Mouse (Mus musculus): ENCODE measurements around the gene Selenom. TPM values are rescaled to one million over a fixed set of nuclear protein-coding genes. Genes with fewer than 3 reads are reported as not detected.

The Selenom gene
- polyA plus RNA-seq (2016; fragmentation: Nextera tagmentation; extraction: Ambion mirVana), result 78.0 and 83.6 TPM in 2 replicates

DNA sequence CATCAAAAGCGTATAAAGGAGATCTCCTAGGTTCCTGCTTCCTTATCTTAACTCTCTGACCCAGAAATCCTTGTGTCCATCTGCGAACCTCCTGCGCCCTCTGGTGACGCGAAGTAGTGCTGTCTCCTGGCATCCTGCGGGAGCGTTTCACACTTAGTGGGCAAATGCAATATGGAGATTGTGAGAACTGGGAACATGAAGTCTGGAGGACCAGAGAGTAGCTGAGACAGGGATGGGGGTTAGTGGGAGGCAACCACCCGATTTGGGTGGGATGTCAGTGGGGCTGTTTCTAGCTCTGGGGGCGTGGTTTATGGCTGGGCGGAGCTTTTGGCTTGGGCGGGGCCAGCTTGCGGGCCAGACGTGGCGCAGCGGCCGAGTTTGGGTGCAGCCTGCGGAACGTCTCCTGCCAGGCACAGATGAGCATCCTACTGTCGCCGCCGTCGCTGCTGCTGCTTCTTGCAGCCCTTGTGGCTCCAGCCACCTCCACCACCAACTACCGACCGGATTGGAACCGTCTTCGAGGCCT is at the start of gene Selenom:
Selenom (plus strand) TSS at position 156 of the 526 bp plus-strand sequence.
- Histone ChIP-seq H3K9ac (peak within 1 kb of the TSS; percentile 48), H3K4me3 (peak within 1 kb of the TSS; percentile 44), H3K27ac (no peak within 1 kb of the TSS), H3K9me3 (replicated peaks) (no peaks in the 10 kb centered on the region), H3K36me3 (no peaks in the 10 kb centered on the region), H3K4me2 (replicated peaks) (peak within 1 kb of the TSS; percentile 63), H3K4me1 (peaks cover 27% of the 10 kb centered on the region), H3K27me3 (peaks cover 38% of the 10 kb centered on the region)
- peak; percentile 79 for ATAC-seq (ENCODE audit: low FRiP score)
- 0% methylated on average over 26 of the region's 26 CpGs for WGBS

GRCm38 (mm10) chr11:3471448-3471850 is 43.0 kb upstream of the Selenom start:
- no peak overlapping the region for H3K4me3 ChIP-seq
- H3K27me3 ChIP-seq, result no peaks in the 10 kb centered on the region
- H3K4me1 ChIP-seq, result no peaks in the 10 kb centered on the region
- no peak overlapping the region for H3K9ac ChIP-seq
- 28% methylated on average over 11 of the region's 11 CpGs for WGBS
- H3K9me3 ChIP-seq (replicated peaks), result no peaks in the 10 kb centered on the region
- no peak for ATAC-seq (ENCODE audit: low FRiP score)
- no peak overlapping the region for H3K4me2 ChIP-seq (replicated peaks)
- H3K36me3 ChIP-seq, result no peaks in the 10 kb centered on the region
- no peak overlapping the region for H3K27ac ChIP-seq

GRCm38 (mm10) chr11:3472484-3472883 is 42.0 kb upstream of the Selenom start:
- Histone ChIP-seq H3K4me1 (no peaks in the 10 kb centered on the region), H3K4me3 (no peak overlapping the region), H3K36me3 (no peaks in the 10 kb centered on the region), H3K27me3 (no peaks in the 10 kb centered on the region), H3K9me3 (replicated peaks) (no peaks in the 10 kb centered on the region), H3K27ac (no peak overlapping the region), H3K4me2 (replicated peaks) (no peak overlapping the region), H3K9ac (no peak overlapping the region)
- ATAC-seq (ENCODE audit: low FRiP score), result peak; percentile 63; the same call in 1 of the 2 replicates
- 25% methylated on average over 1 of the region's 1 CpGs for WGBS

DNA sequence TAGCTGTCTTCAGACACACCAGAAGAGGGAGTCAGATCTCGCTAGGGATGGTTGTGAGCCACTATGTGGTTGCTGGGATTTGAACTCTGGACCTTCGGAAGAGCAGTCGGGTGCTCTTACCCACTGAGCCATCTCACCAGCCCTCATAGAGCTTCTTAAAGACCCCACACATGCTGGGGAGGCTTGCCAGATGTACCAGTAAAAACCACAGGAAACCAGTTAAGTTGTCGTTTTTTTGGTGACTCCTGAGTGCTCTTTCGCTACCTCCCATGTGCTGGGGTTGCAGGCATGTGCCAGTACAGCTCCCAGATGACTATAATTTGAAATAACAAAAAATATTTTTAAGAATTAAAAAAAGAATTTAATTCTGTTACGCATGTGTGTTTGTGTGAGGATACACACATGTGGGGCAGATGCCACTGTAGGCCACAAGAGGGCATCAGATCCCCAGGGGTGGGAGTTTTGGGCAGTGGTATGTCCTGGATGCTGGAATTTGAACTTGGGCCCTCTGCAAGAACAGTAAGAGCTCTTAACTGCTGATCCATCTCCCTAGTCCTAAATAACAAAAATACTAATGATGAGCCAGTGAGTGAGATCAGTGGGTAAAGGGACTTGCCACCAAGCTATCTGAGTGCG is 39.9 kb upstream of the Selenom start:
- no peak for ATAC-seq (ENCODE audit: low FRiP score)
- no peak overlapping the region for H3K4me2 ChIP-seq (replicated peaks)
- no peak overlapping the region for H3K4me3 ChIP-seq
- H3K27ac ChIP-seq, result no peak overlapping the region
- no peaks in the 10 kb centered on the region for H3K36me3 ChIP-seq
- no peaks in the 10 kb centered on the region for H3K4me1 ChIP-seq
- no peaks in the 10 kb centered on the region for H3K27me3 ChIP-seq
- WGBS, result 88% methylated on average over 7 of the region's 7 CpGs
- no peak overlapping the region for H3K9ac ChIP-seq
- no peaks in the 10 kb centered on the region for H3K9me3 ChIP-seq (replicated peaks)

GRCm38 (mm10) chr11:3475489-3475888 is 39.0 kb upstream of the Selenom start:
- Histone ChIP-seq H3K9ac (no peak overlapping the region), H3K4me2 (replicated peaks) (no peak overlapping the region), H3K9me3 (replicated peaks) (no peaks in the 10 kb centered on the region), H3K4me3 (no peak overlapping the region), H3K4me1 (no peaks in the 10 kb centered on the region), H3K36me3 (no peaks in the 10 kb centered on the region), H3K27me3 (no peaks in the 10 kb centered on the region), H3K27ac (no peak overlapping the region)
- ATAC-seq (ENCODE audit: low FRiP score), result no peak

DNA sequence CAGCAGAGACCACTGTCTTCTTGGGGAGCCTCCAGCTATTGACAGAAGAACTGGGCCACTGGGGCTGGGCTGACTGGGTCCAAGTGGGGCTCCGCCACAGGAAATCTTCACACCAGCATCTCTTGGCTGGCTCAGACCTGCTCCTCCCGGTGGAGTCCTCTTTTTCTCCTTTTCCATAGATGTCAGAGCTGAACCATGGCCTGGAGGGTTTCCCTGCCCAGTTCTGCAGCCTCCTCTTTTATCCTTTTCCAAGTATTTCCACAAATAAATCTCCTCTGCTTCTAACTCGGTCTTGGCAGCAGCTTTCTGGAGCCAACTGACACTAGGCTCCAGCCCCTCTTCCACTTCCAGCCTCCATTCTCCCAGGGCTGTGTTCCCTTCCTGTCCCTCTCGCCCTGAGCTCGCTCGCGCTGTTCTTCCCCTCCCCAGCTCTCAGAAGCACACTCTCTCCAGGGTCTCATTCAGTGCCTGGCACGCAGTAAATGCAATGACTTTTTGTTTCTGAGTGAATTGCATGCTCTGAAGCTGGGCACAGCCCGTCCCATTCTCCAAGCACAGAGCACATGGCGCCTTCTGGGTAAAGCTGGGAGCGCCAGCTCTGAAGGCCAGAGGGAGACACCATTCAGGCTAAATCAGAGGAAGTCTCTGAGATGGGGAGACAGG is 30.4 kb upstream of the Selenom start:
- Histone ChIP-seq H3K9me3 (replicated peaks) (no peaks in the 10 kb centered on the region), H3K9ac (no peak overlapping the region), H3K36me3 (no peaks in the 10 kb centered on the region), H3K4me3 (no peak overlapping the region), H3K27ac (no peak overlapping the region), H3K4me1 (peaks cover 8% of the 10 kb centered on the region; the same call in 1 of the 2 replicates), H3K4me2 (replicated peaks) (no peak overlapping the region), H3K27me3 (no peaks in the 10 kb centered on the region)
- WGBS, result 66% methylated on average over 11 of the region's 11 CpGs
- no peak for ATAC-seq (ENCODE audit: low FRiP score)

DNA sequence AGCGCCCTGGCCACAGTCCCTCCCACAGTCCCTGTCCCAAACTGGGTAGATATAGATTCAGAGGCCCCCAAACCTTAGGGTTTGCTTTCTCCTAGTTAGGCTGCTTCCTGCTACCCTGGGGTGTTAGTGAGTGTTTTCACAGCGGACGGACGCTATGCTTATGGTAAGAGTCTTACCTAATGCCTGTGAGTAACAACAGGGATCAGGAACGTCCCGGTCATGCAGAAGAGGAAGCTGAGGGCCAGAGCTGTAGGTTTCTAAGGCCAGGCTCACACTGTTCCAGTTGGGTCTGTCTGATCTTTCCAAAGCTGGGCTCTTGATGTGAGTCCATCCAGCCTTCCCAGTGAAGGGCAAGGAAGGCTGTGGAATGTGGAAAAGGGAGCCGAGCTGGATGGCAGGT is 28.1 kb upstream of the Selenom start:
- no peaks in the 10 kb centered on the region for H3K36me3 ChIP-seq
- H3K27me3 ChIP-seq, result no peaks in the 10 kb centered on the region
- no peak overlapping the region for H3K9ac ChIP-seq
- no peak overlapping the region for H3K4me2 ChIP-seq (replicated peaks)
- 69% methylated on average over 7 of the region's 7 CpGs for WGBS
- no peak overlapping the region for H3K27ac ChIP-seq
- H3K4me1 ChIP-seq, result peaks cover 8% of the 10 kb centered on the region; the same call in 1 of the 2 replicates
- no peak overlapping the region for H3K4me3 ChIP-seq
- ATAC-seq (ENCODE audit: low FRiP score), result no peak
- no peaks in the 10 kb centered on the region for H3K9me3 ChIP-seq (replicated peaks)

DNA sequence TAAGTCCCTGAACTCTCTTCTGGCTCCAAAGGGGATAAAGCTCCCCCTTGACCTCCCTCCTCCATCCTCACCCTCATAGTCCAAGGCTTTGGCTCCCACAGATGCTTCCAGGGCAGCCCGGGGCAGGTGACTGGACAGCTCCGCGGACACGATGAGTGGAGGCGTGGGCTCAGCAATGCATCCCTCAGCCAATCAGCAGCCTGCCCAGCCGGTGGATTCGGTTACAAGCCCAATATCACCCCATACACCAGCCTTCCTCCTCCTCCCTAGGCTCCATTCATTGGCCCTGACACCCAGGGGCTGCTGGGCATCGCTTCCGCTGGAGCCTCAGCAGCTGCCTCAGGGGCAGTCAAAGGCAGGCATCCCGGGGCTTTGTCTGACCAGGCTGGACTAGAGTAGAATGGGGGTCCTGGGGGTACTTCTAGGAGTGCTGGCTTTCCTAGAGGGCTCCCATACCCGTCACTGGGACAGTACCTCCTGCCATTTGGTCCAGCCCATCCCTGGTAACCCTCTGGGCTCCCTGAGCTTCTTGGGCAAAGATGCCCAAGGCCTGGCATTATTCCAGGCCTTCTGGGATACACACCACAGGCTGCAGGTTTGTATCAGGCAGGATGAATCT is 26.4 kb upstream of the Selenom start, which contains the start of gene Pla2g3:
Pla2g3 (plus strand) TSS at position 333 of the 619 bp plus-strand sequence.
- peaks cover 8% of the 10 kb centered on the region; the same call in 1 of the 2 replicates for H3K4me1 ChIP-seq
- ATAC-seq (ENCODE audit: low FRiP score), result no peak
- WGBS, result 28% methylated on average over 11 of the region's 11 CpGs
- no peak within 1 kb of the TSS for H3K4me2 ChIP-seq (replicated peaks)
- no peaks in the 10 kb centered on the region for H3K27me3 ChIP-seq
- no peaks in the 10 kb centered on the region for H3K36me3 ChIP-seq
- H3K4me3 ChIP-seq, result no peak within 1 kb of the TSS
- H3K9me3 ChIP-seq (replicated peaks), result no peaks in the 10 kb centered on the region
- H3K27ac ChIP-seq, result no peak within 1 kb of the TSS
- no peak within 1 kb of the TSS for H3K9ac ChIP-seq

DNA sequence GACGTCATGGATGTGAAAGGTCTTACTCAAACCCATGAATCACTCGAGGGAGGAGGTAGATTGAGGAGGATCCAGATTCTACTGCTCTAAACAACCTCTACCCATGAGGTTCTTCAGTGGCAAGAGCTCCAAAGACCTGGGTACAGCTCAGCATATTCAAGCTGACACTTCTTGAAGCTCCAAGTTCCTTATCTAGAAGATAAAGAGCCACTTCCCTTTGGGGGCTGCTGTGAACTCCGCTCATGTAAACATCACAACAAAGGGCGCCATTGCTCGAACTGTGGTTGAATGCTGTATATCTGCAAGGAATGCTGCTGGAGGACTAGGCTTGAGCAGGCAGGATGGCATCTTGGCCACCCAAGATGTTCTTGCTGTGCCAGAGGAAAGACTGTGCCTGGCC is 25.4 kb upstream of the Selenom start:
- WGBS, result 87% methylated on average over 5 of the region's 5 CpGs
- H3K27me3 ChIP-seq, result no peaks in the 10 kb centered on the region

DNA sequence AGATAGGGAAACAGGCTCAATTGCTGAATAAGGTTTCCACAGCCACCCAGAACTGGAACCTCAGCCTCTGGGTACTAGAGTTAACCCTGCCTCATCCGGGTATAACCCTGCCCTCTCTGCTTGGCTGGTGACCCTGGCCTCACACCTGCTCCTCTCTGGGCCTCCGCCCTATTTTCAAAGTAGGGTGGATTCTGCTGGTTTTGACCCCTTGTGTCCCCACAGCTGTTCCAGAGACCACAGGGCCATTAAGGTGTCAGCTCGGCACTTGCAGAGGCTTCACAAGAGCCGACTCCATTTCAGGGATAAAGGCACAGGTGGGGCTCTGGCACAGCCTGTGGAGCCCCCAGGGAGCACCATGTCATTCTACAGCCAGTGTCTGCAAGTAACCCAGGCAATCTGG is 21.7 kb upstream of the Selenom start:
- Histone ChIP-seq H3K9ac (no peak overlapping the region), H3K4me2 (replicated peaks) (no peak overlapping the region), H3K4me3 (no peak overlapping the region), H3K4me1 (peaks cover 8% of the 10 kb centered on the region; the same call in 1 of the 2 replicates), H3K27me3 (no peaks in the 10 kb centered on the region), H3K36me3 (no peaks in the 10 kb centered on the region), H3K27ac (no peak overlapping the region), H3K9me3 (replicated peaks) (no peaks in the 10 kb centered on the region)
- WGBS, result 70% methylated on average over 4 of the region's 4 CpGs
- no peak for ATAC-seq (ENCODE audit: low FRiP score)

More for the DNA sequence above, 25.4 kb upstream of the Selenom start:
- Histone ChIP-seq H3K4me2 (replicated peaks) (no peak overlapping the region), H3K4me3 (no peak overlapping the region), H3K36me3 (no peaks in the 10 kb centered on the region), H3K27ac (no peak overlapping the region), H3K9ac (no peak overlapping the region), H3K4me1 (peaks cover 8% of the 10 kb centered on the region; the same call in 1 of the 2 replicates), H3K9me3 (replicated peaks) (no peaks in the 10 kb centered on the region)
- no peak for ATAC-seq (ENCODE audit: low FRiP score)

- no peaks in the 10 kb centered on the region for H3K4me1 ChIP-seq
- no peak overlapping the region for H3K27ac ChIP-seq
- no peaks in the 10 kb centered on the region for H3K27me3 ChIP-seq
- no peak overlapping the region for H3K4me3 ChIP-seq
- H3K36me3 ChIP-seq, result no peaks in the 10 kb centered on the region
- no peak for ATAC-seq (ENCODE audit: low FRiP score)
- 0 out of 2 replicates have a peak overlapping the region, but pooled peaks have one; percentile 9 for H3K9ac ChIP-seq
- H3K9me3 ChIP-seq (replicated peaks), result no peaks in the 10 kb centered on the region
- WGBS, result 79% methylated on average over 17 of the region's 17 CpGs
- H3K4me2 ChIP-seq (replicated peaks), result no peak overlapping the region
These were observed 19.6 kb upstream of the Selenom start for GRCm38 (mm10) chr11:3494857-3495256.

- ATAC-seq (ENCODE audit: low FRiP score), result no peak
- H3K4me1 ChIP-seq, result no peaks in the 10 kb centered on the region
- 87% methylated on average over 14 of the region's 14 CpGs for WGBS
These were observed 19.0 kb upstream of the Selenom start for GRCm38 (mm10) chr11:3495496-3495895.

More at GRCm38 (mm10) chr11:3495496-3495895, 19.0 kb upstream of the Selenom start:
- H3K4me2 ChIP-seq (replicated peaks), result no peak overlapping the region
- H3K27ac ChIP-seq, result no peak overlapping the region
- no peak overlapping the region for H3K9ac ChIP-seq
- no peak overlapping the region for H3K4me3 ChIP-seq
- H3K36me3 ChIP-seq, result no peaks in the 10 kb centered on the region
- H3K27me3 ChIP-seq, result no peaks in the 10 kb centered on the region
- no peaks in the 10 kb centered on the region for H3K9me3 ChIP-seq (replicated peaks)

Data from hindbrain, embryonic 12.5 days (tissue).